Mouse (Mus musculus): ENCODE measurements around the gene Olfr790.

Gene Olfr790

GRCm38 (mm10) chr10:129498192-129498591, at the start of gene Olfr790:
TSS of gene Olfr790 (plus strand) at chr10:129498492.
- no peak for DNase-seq (ENCODE audit: low read depth, low spot score)

- DNase-seq (ENCODE audit: low read depth, low spot score), result no peak
These were observed 36.7 kb upstream of the Olfr790 start, which contains the start of gene Olfr787 for GRCm38 (mm10) chr10:129461562-129461961. TSS of gene Olfr787 (plus strand) at chr10:129461862.

- DNase-seq (ENCODE audit: low read depth, low spot score), result no peak
These were observed 27.6 kb upstream of the Olfr790 start, which contains the start of gene Olfr788 for GRCm38 (mm10) chr10:129470698-129471097. TSS of gene Olfr788 (plus strand) at chr10:129470998.

- DNase-seq (ENCODE audit: low read depth, low spot score), result no peak
These were observed 25.0 kb upstream of the Olfr790 start for GRCm38 (mm10) chr10:129473256-129473655.

- no peak for DNase-seq (ENCODE audit: low read depth, low spot score)
These were observed 24.6 kb upstream of the Olfr790 start for GRCm38 (mm10) chr10:129473723-129474122.

GRCm38 (mm10) chr10:129484452-129484851, 13.8 kb upstream of the Olfr790 start, which contains the start of gene Olfr789:
TSS of gene Olfr789 (plus strand) at chr10:129484752.
- DNase-seq (ENCODE audit: low read depth, low spot score), result no peak

- DNase-seq (ENCODE audit: low read depth, low spot score), result no peak
These were observed 8.2 kb upstream of the Olfr790 start for GRCm38 (mm10) chr10:129490101-129490500.

GRCm38 (mm10) chr10:129521492-129521891, 23.2 kb downstream of the Olfr790 start, which contains the start of gene Olfr791:
TSS of gene Olfr791 (plus strand) at chr10:129521792.
- DNase-seq (ENCODE audit: low read depth, low spot score), result no peak

- DNase-seq (ENCODE audit: low read depth, low spot score), result no peak
These were observed 40.6 kb downstream of the Olfr790 start, which contains the start of gene Olfr792 for GRCm38 (mm10) chr10:129538862-129539261. TSS of gene Olfr792 (plus strand) at chr10:129539162.

- DNase-seq (ENCODE audit: low read depth, low spot score), result no peak
These were observed 51.1 kb downstream of the Olfr790 start for GRCm38 (mm10) chr10:129549354-129549753.

Measured in retina, postnatal 7 days (tissue).